Mouse (Mus musculus) olfactory bulb, adult 2 months (tissue): ENCODE results near the gene Ksr2.

Experiments used
- CTCF ChIP-seq: fragments of 200-500 bp; IDR thresholded peaks from 2 replicates; pipeline ENCODE4 v1.5.1; 2012; ENCODE audit warnings: low read depth, mild to moderate bottlenecking, low read length, moderate library complexity; ENCODE audit not compliant: insufficient read depth
- POLR2A ChIP-seq: fragments of 200-500 bp; IDR thresholded peaks from 2 replicates; pipeline ENCODE4 v1.6.1; 2012; ENCODE audit warnings: mild to moderate bottlenecking, low read depth, low read length, moderate library complexity; ENCODE audit not compliant: insufficient read depth

DNA sequence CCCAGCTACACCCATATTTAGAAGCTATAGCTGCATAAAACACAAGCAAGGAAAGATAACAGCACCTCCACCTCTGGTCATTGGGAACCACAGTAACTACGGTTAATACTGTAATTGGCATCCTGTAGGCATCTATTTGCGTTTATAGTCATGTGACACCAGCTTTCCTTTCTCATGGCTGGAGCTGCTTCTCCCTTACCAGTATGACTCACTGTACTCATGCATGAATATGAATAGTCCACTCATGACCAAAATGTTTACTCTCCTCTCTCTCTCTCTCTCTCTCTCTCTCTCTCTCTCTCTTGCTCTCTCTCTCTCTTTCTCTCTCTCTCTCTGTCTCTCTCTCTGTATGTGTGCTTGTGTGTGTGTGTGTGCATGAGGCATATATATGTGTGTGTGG, 147.3 kb downstream of the Ksr2 start:
- no peak for TF ChIP-seq POLR2A
- TF ChIP-seq CTCF, result no peak
